Mouse (Mus musculus): ENCODE results near the gene Cdc5l. TPM values are rescaled to one million over a fixed set of nuclear protein-coding genes. Genes with fewer than 3 reads are reported as not detected.

Cdc5l gene
- total and polyA plus RNA-seq, 3 experiments: 45.2 to 69.6 (median 58.9) TPM

GRCm38 (mm10) chr17:45371042-45371441 is 62.5 kb downstream of the Cdc5l start:
- DNase-seq (ENCODE audit: extremely low read depth): no peak
- no peaks in the 10 kb centered on the region for H3K79me2 ChIP-seq (replicated peaks; ENCODE audit: control insufficient read depth, extremely low read depth, insufficient read depth, poor library complexity, severe bottlenecking)
- H3K4me2 ChIP-seq (ENCODE audit: insufficient read depth, low read depth, poor library complexity, severe bottlenecking): no peak overlapping the region
- no peak overlapping the region for H3K4me3 ChIP-seq (replicated peaks in 1 of 3; ENCODE audit: low read depth in 2 of 3, low read length in 2 of 3, poor library complexity in 1 of 3)
- no peaks in the 10 kb centered on the region for H3K9me3 ChIP-seq (replicated peaks; ENCODE audit: low read length)
- peaks cover 6 to 43% of the 10 kb centered on the region in 2 experiments for H3K4me1 ChIP-seq (ENCODE audit: control insufficient read depth in 1 of 2, insufficient read depth in 2 of 2)
- in situ Hi-C loops (cut with MboI; ENCODE audit: low pct_ligation_motif_present, low pct_unique_long_range_greater_than_20kb, low sequenced_read_pairs) (loop anchor here (5.0 to 10.0 kb wide), 3 partner anchors 74 to 1106 kb away; no protein-coding TSS in a partner anchor), dilution Hi-C loops (cut with MboI; ENCODE audit: extremely low pct_ligation_motif_present, extremely low pct_unique_long_range_greater_than_20kb, low sequenced_read_pairs) (no loop called here)
- H3K9ac ChIP-seq (ENCODE audit: insufficient read depth, low read depth): no peak overlapping the region
- no peak overlapping the region for H3K27ac ChIP-seq (ENCODE audit: insufficient read depth, low read depth)
- TF ChIP-seq TCF12 (IDR thresholded peaks at IDR 0.05; ENCODE audit: low read depth, low read length) (no peak), USF1 (IDR thresholded peaks at IDR 0.05; ENCODE audit: low read depth, low read length) (no peak), JUN (IDR thresholded peaks at IDR 0.05; ENCODE audit: insufficient read depth, low read depth, low read length) (no peak), MAFK (IDR thresholded peaks at IDR 0.05; ENCODE audit: insufficient replicate concordance, low read length) (no peak)
- H3K27me3 ChIP-seq (replicated peaks): no peaks in the 10 kb centered on the region
- no peaks in the 10 kb centered on the region for H3K36me3 ChIP-seq (replicated peaks in 1 of 2; ENCODE audit: control insufficient read depth in 1 of 2, insufficient read depth in 1 of 2, low read length in 1 of 2)

GRCm38 (mm10) chr17:45370535-45370934 is 63.0 kb downstream of the Cdc5l start:
- TF ChIP-seq POLR2AphosphoS2 (IDR thresholded peaks at IDR 0.05; ENCODE audit: low read depth, low read length): no peak
- no peak for TF ChIP-seq RCOR1 (conservative IDR thresholded peaks at IDR 0.05; ENCODE audit: low read depth, low read length)
- no peak for TF ChIP-seq ZNF384 (IDR thresholded peaks at IDR 0.05; ENCODE audit: low read depth, low read length)
- no peak for TF ChIP-seq SMC3 (IDR thresholded peaks at IDR 0.05; ENCODE audit: low read depth, low read length)
- no peak for TF ChIP-seq JUND (conservative IDR thresholded peaks at IDR 0.05; ENCODE audit: low read depth, low read length)
- TF ChIP-seq TBP (conservative IDR thresholded peaks at IDR 0.05; ENCODE audit: low read depth, low read length): no peak
- TF ChIP-seq CHD1 (IDR thresholded peaks at IDR 0.05; ENCODE audit: low read depth, low read length): no peak
- no peak for TF ChIP-seq KAT2A (IDR thresholded peaks at IDR 0.05; ENCODE audit: insufficient replicate concordance, low read length)
- TF ChIP-seq BHLHE40 (IDR thresholded peaks at IDR 0.05; ENCODE audit: low read depth, low read length): no peak
- no peak for TF ChIP-seq NELFE (IDR thresholded peaks at IDR 0.05; ENCODE audit: low read depth, low read length)
- no peak for TF ChIP-seq MAX (IDR thresholded peaks at IDR 0.05; ENCODE audit: low read length)
- no peak for TF ChIP-seq ETS1 (conservative IDR thresholded peaks at IDR 0.05; ENCODE audit: low read depth, low read length)
- TF ChIP-seq MXI1 (IDR thresholded peaks at IDR 0.05; ENCODE audit: low read depth, low read length): no peak
- no peak for TF ChIP-seq MAZ (IDR thresholded peaks at IDR 0.05; ENCODE audit: low read depth, low read length)
- DNase-seq (ENCODE audit: extremely low read depth): no peak
- no peak overlapping the region for H3K4me2 ChIP-seq (ENCODE audit: insufficient read depth, low read depth, poor library complexity, severe bottlenecking)
- H3K79me2 ChIP-seq (replicated peaks; ENCODE audit: control insufficient read depth, extremely low read depth, insufficient read depth, poor library complexity, severe bottlenecking): no peaks in the 10 kb centered on the region
- in situ Hi-C loops (cut with MboI; ENCODE audit: low pct_ligation_motif_present, low pct_unique_long_range_greater_than_20kb, low sequenced_read_pairs) (loop anchor here (5.0 to 10.0 kb wide), 3 partner anchors 73 to 1106 kb away; no protein-coding TSS in a partner anchor), dilution Hi-C loops (cut with MboI; ENCODE audit: extremely low pct_ligation_motif_present, extremely low pct_unique_long_range_greater_than_20kb, low sequenced_read_pairs) (no loop called here)
- H3K9me3 ChIP-seq (replicated peaks; ENCODE audit: low read length): no peaks in the 10 kb centered on the region
- no peak overlapping the region for H3K27ac ChIP-seq (ENCODE audit: insufficient read depth, low read depth)
- H3K27me3 ChIP-seq (replicated peaks): no peaks in the 10 kb centered on the region
- H3K9ac ChIP-seq (ENCODE audit: insufficient read depth, low read depth): no peak overlapping the region
- H3K36me3 ChIP-seq (replicated peaks in 1 of 2; ENCODE audit: control insufficient read depth in 1 of 2, insufficient read depth in 1 of 2, low read length in 1 of 2): no peaks in the 10 kb centered on the region
- no peak overlapping the region for H3K4me3 ChIP-seq (replicated peaks in 1 of 3; ENCODE audit: low read depth in 2 of 3, low read length in 2 of 3, poor library complexity in 1 of 3)
- peaks cover 6 to 43% of the 10 kb centered on the region in 2 experiments for H3K4me1 ChIP-seq (ENCODE audit: control insufficient read depth in 1 of 2, insufficient read depth in 2 of 2)

Data from CH12.LX (cell line).